ENCODE assay signal across 8 mouse cellular contexts in genomic region chr4:55651051-55651763, GRCm38 (mm10).
A peak's percentile ranks its signal among the peaks of the same experiment; 100 is the strongest.
DNase-seq lines count a peak whose midpoint lies in the region; ATAC-seq and TF ChIP-seq lines count a peak whose summit lies in the region.

No protein-coding gene starts in this region.

- no peaks in the 10 kb centered on the region for H3K36me3 ChIP-seq in CH12.LX (replicated peaks in 1 of 2; ENCODE audit: control insufficient read depth in 1 of 2, insufficient read depth in 1 of 2, low read length in 1 of 2)
- no peaks in the 10 kb centered on the region for H3K36me3 ChIP-seq in lung, embryonic 14.5 days (ENCODE audit: insufficient read depth)

- peak overlapping the region; percentile 20 to 55 (median 37) for H3K4me3 ChIP-seq in CH12.LX (replicated peaks in 1 of 3; ENCODE audit: low read depth in 2 of 3, low read length in 2 of 3, poor library complexity in 1 of 3)
- peak overlapping the region; percentile 50 for H3K4me3 ChIP-seq in lung, embryonic 14.5 days (ENCODE audit: low read depth, low read length)

- peaks cover 5% of the 10 kb centered on the region for H3K27me3 ChIP-seq in CH12.LX (replicated peaks)
- peaks cover 7% of the 10 kb centered on the region; the same call in 1 of the 2 replicates for H3K27me3 ChIP-seq in lung, embryonic 14.5 days (ENCODE audit: insufficient read depth, low read length)

- H3K79me2 ChIP-seq in CH12.LX (replicated peaks; ENCODE audit: control insufficient read depth, extremely low read depth, insufficient read depth, poor library complexity, severe bottlenecking): no peaks in the 10 kb centered on the region

- peak overlapping the region; percentile 85 for H3K4me2 ChIP-seq in CH12.LX (ENCODE audit: insufficient read depth, low read depth, poor library complexity, severe bottlenecking)
- H3K4me2 ChIP-seq in lung, embryonic 14.5 days: peak overlapping the region; percentile 78

- TF ChIP-seq EP300 in CH12.LX (IDR thresholded peaks at IDR 0.05; ENCODE audit: low read length): no peak

- WGBS in lung, embryonic 14.5 days: under 1% methylated on average over 55 of the region's 56 CpGs

- peaks cover 4 to 6% of the 10 kb centered on the region in 2 experiments; a peak in 2 of 4 replicates for H3K4me1 ChIP-seq in CH12.LX (ENCODE audit: control insufficient read depth in 1 of 2, insufficient read depth in 2 of 2)
- peaks cover 10% of the 10 kb centered on the region for H3K4me1 ChIP-seq in lung, embryonic 14.5 days (ENCODE audit: insufficient read depth)

- in situ Hi-C loops in CH12.LX (cut with MboI; ENCODE audit: low pct_ligation_motif_present, low pct_unique_long_range_greater_than_20kb, low sequenced_read_pairs): no loop called here

- DNase-seq in CH12.LX (ENCODE audit: extremely low read depth): peak; percentile 11
- DNase-seq in cerebellum, adult 18-20 months: peak; percentile 85
- peak; percentile 83 for DNase-seq in forelimb bud, embryonic 11.5 days (ENCODE audit: low read depth, low spot score)
- peak; percentile 93 for DNase-seq in heart, postnatal 4 days
- peak; percentile 69 for DNase-seq in layer of hippocampus, adult 9-10 months (ENCODE audit: low spot score)
- peak; percentile 95 for DNase-seq in lung, embryonic 14.5 days
- peak; percentile 85 for DNase-seq in testis, postnatal 10 days (ENCODE audit: low spot score)

- dilution Hi-C loops in CH12.LX (cut with MboI; ENCODE audit: extremely low pct_ligation_motif_present, extremely low pct_unique_long_range_greater_than_20kb, low sequenced_read_pairs): no loop called here

- ATAC-seq in lung, embryonic 14.5 days (ENCODE audit: insufficient read depth): peak; percentile 96
- peak; percentile 33 for ATAC-seq in neutrophil, adult 5-6 weeks (ENCODE audit: extremely low read depth, insufficient number of reproducible peaks, low FRiP score, poor library complexity, severe bottlenecking)

- no peak for TF ChIP-seq RAD21 in CH12.LX (IDR thresholded peaks at IDR 0.05; ENCODE audit: low read depth, low read length)

- peak overlapping the region; percentile 54; the same call in 1 of the 2 replicates for H3K9ac ChIP-seq in CH12.LX (ENCODE audit: insufficient read depth, low read depth)
- H3K9ac ChIP-seq in lung, embryonic 14.5 days: peak overlapping the region; percentile 60

- no peaks in the 10 kb centered on the region for H3K9me3 ChIP-seq in CH12.LX (replicated peaks; ENCODE audit: low read length)
- H3K9me3 ChIP-seq in lung, embryonic 14.5 days (ENCODE audit: low read depth, low read length): no peaks in the 10 kb centered on the region

- no peak overlapping the region for H3K27ac ChIP-seq in CH12.LX (ENCODE audit: insufficient read depth, low read depth)
- peak overlapping the region; percentile 94 for H3K27ac ChIP-seq in lung, embryonic 14.5 days (ENCODE audit: low read depth)

- no peak; the same call in 1 of the 2 replicates for TF ChIP-seq POLR2A in CH12.LX (IDR thresholded peaks at IDR 0.05; ENCODE audit: low read depth, low read length)

- TF ChIP-seq CTCF in CH12.LX (conservative IDR thresholded peaks at IDR 0.05 in 1 of 2, IDR thresholded peaks at IDR 0.05 in 1 of 2; ENCODE audit: low read depth in 2 of 2, low read length in 2 of 2): no peak
- peak; percentile 64 for TF ChIP-seq CTCF in lung, embryonic 14.5 days (IDR thresholded peaks at IDR 0.05; ENCODE audit: low read depth)

TF ChIP-seq in CH12.LX, 34 proteins besides CTCF, POLR2A, EP300 and RAD21:
- peak; percentile 59 for TF ChIP-seq UBTF (IDR thresholded peaks at IDR 0.05; ENCODE audit: low read depth, low read length)
- TF ChIP-seq ZMIZ1 (IDR thresholded peaks at IDR 0.05; ENCODE audit: low read depth, low read length): no peak
- TF ChIP-seq MEF2A (IDR thresholded peaks at IDR 0.05; ENCODE audit: borderline replicate concordance, low read depth, low read length): peak; percentile 81
- peak; percentile 24 for TF ChIP-seq USF1 (IDR thresholded peaks at IDR 0.05; ENCODE audit: low read depth, low read length)
- no peak for TF ChIP-seq RCOR1 (conservative IDR thresholded peaks at IDR 0.05; ENCODE audit: low read depth, low read length)
- TF ChIP-seq ELF1 (IDR thresholded peaks at IDR 0.05; ENCODE audit: low read depth, low read length): peak; percentile 40; the same call in 1 of the 2 replicates
- 0 out of 2 replicates have a peak, but pooled peaks have one; percentile 6 for TF ChIP-seq NRF1 (IDR thresholded peaks at IDR 0.05; ENCODE audit: low read depth, low read length)

Comparison
In these comparisons a context has a peak if more than half of its experiments do, and no peak if none do; other contexts are left out.
1. DNase-seq: peak in every context shown above with its lines; median percentile 95 in lung, embryonic 14.5 days; 93 in heart, postnatal 4 days; 85 in cerebellum, adult 18-20 months; 85 in testis, postnatal 10 days; 83 in forelimb bud, embryonic 11.5 days; 69 in layer of hippocampus, adult 9-10 months; 11 in CH12.LX.